Comparison of ENCODE assay signal across 8 mouse cellular contexts in the genomic region with DNA sequence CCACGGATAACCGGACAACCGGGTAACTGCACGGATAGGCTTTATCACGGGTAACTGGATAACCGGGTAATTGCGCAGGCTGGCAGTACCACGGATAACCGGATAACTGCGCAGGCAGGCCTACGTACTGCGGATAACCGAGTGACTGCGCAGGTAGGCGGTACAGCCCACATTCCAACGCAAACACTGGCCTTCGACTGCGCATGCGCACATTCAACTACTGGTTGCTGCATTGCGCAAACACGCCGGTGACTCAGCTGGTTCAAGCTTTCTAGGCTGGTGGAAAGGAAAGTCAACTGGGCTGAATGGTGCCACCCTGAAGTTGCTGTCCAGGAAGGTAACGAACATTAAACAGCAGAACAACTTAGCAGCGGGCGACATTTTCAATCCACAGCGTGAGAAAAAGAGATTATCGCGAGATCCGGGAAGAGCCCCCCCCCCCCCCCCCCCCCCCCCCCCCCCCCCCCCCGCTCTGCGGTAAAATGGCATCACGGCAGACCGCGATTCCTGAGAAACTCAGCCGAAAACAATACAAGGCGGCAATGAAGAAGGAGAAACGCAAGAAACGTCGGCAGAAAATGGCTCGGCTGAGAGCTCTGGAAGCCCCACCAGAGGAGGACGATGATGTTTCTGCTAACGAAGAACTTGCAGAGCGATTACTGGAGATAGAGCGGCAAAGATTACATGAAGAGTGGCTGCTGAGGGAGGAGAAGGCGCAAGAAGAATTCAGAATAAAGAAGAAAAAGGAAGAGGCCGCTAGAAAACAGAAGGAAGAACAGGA. TPM values are rescaled to one million over a fixed set of nuclear protein-coding genes. Genes with fewer than 3 reads are reported as not detected.
DNase-seq lines count a peak whose midpoint lies in the region; ATAC-seq and TF ChIP-seq lines count a peak whose summit lies in the region.

No protein-coding gene starts in this region.

- H3K4me3 ChIP-seq in bone marrow, adult 2 months (replicated peaks; ENCODE audit: control insufficient read depth, low read depth, low read length): peak overlapping the region; percentile 75
- peak overlapping the region; percentile 60 for H3K4me3 ChIP-seq in embryonic facial prominence, embryonic 14.5 days (ENCODE audit: low read depth, low read length)
- H3K4me3 ChIP-seq in heart, adult 2 months: peak overlapping the region; percentile 74
- peak overlapping the region; percentile 84 for H3K4me3 ChIP-seq in kidney, adult 2 months (ENCODE audit: insufficient read depth, low read depth, low read length)
- peak overlapping the region; percentile 54 for H3K4me3 ChIP-seq in limb, embryonic 14.5 days (replicated peaks; ENCODE audit: low read length)
- peak overlapping the region; percentile 49 for H3K4me3 ChIP-seq in midbrain, embryonic 16.5 days (ENCODE audit: low read depth, low read length)
- peak overlapping the region; percentile 71 for H3K4me3 ChIP-seq in spleen, adult 2 months (ENCODE audit: extremely low read depth, insufficient read depth, insufficient read length)

- peaks cover 50% of the 10 kb centered on the region for H3K9me3 ChIP-seq in embryonic facial prominence, embryonic 14.5 days (ENCODE audit: control insufficient read depth, low read length)
- H3K9me3 ChIP-seq in limb, embryonic 14.5 days (ENCODE audit: control insufficient read depth, low read length): peaks cover 39% of the 10 kb centered on the region
- H3K9me3 ChIP-seq in midbrain, embryonic 16.5 days (replicated peaks; ENCODE audit: control insufficient read depth, low read length, poor library complexity, severe bottlenecking): peaks cover 19% of the 10 kb centered on the region; the same call in 1 of the 2 replicates

- ATAC-seq in embryonic facial prominence, embryonic 14.5 days (ENCODE audit: low read depth): peak; percentile 68
- ATAC-seq in limb, embryonic 14.5 days (ENCODE audit: low FRiP score, low read depth): peak; percentile 60
- peak; percentile 79 for ATAC-seq in midbrain, embryonic 16.5 days

- peak; percentile 93 for DNase-seq in 416B (ENCODE audit: low read depth)
- DNase-seq in embryonic facial prominence, embryonic 14.5 days (ENCODE audit: low spot score): peak; percentile 86
- DNase-seq in heart, adult 2 months: peak; percentile 86 to 90
- DNase-seq in kidney, adult 2 months: peak; percentile 93
- peak; percentile 81 for DNase-seq in limb, embryonic 14.5 days (ENCODE audit: low spot score)
- DNase-seq in spleen, adult 2 months (ENCODE audit: low read depth in 1 of 2, low spot score in 2 of 2): peak; percentile 67 to 72

- H3K27ac ChIP-seq in bone marrow, adult 2 months (ENCODE audit: control insufficient read depth, insufficient read depth, low read depth, low read length, poor library complexity): peak overlapping the region; percentile 80
- peak overlapping the region; percentile 85 for H3K27ac ChIP-seq in embryonic facial prominence, embryonic 14.5 days (replicated peaks; ENCODE audit: low read depth, low read length)
- peak overlapping the region; percentile 90 for H3K27ac ChIP-seq in heart, adult 2 months
- peak overlapping the region; percentile 48; the same call in 1 of the 2 replicates for H3K27ac ChIP-seq in kidney, adult 2 months (ENCODE audit: insufficient read depth, low read depth, low read length)
- peak overlapping the region; percentile 76; the same call in 1 of the 2 replicates for H3K27ac ChIP-seq in limb, embryonic 14.5 days (replicated peaks; ENCODE audit: low read depth, low read length)
- peak overlapping the region; percentile 81 for H3K27ac ChIP-seq in midbrain, embryonic 16.5 days (ENCODE audit: low read length)
- peak overlapping the region; percentile 70 for H3K27ac ChIP-seq in spleen, adult 2 months (ENCODE audit: insufficient read depth, low read length)

- peak; percentile 64; the same call in 1 of the 2 replicates for TF ChIP-seq POLR2A in bone marrow, adult 2 months (IDR thresholded peaks at IDR 0.05; ENCODE audit: borderline replicate concordance, control insufficient read depth, low read depth, low read length)
- peak; percentile 83 for TF ChIP-seq POLR2A in heart, adult 2 months (IDR thresholded peaks at IDR 0.05; ENCODE audit: insufficient read depth, low read depth, low read length)
- TF ChIP-seq POLR2A in kidney, adult 2 months (IDR thresholded peaks at IDR 0.05; ENCODE audit: low read depth, low read length): peak; percentile 22
- TF ChIP-seq POLR2A in limb, embryonic 14.5 days (IDR thresholded peaks at IDR 0.05; ENCODE audit: borderline replicate concordance, extremely low read depth, insufficient read depth, insufficient read length): no peak
- TF ChIP-seq POLR2A in spleen, adult 2 months (IDR thresholded peaks at IDR 0.05; ENCODE audit: low read depth, low read length): no peak

- H3K4me2 ChIP-seq in embryonic facial prominence, embryonic 14.5 days (ENCODE audit: low read depth, low read length): peak overlapping the region; percentile 70
- peak overlapping the region; percentile 62 for H3K4me2 ChIP-seq in limb, embryonic 14.5 days (replicated peaks; ENCODE audit: low read depth, low read length, severe bottlenecking)
- peak overlapping the region; percentile 59 for H3K4me2 ChIP-seq in midbrain, embryonic 16.5 days (ENCODE audit: low read length)

- no peak for TF ChIP-seq CTCF in bone marrow, adult 2 months (IDR thresholded peaks at IDR 0.05; ENCODE audit: control insufficient read depth, insufficient read depth, low read length)
- no peak for TF ChIP-seq CTCF in heart, adult 2 months (IDR thresholded peaks at IDR 0.05)
- TF ChIP-seq CTCF in kidney, adult 2 months (conservative IDR thresholded peaks at IDR 0.05; ENCODE audit: insufficient read depth, insufficient read length, low read depth, low read length): no peak
- TF ChIP-seq CTCF in spleen, adult 2 months (IDR thresholded peaks at IDR 0.05; ENCODE audit: extremely low read depth, insufficient read depth, insufficient read length, insufficient replicate concordance): no peak

- WGBS in bone marrow, adult 2 months: 45% methylated on average over 45 of the region's 46 CpGs
- WGBS in embryonic facial prominence, embryonic 14.5 days: 50% methylated on average over 45 of the region's 46 CpGs
- 49% methylated on average over 44 of the region's 46 CpGs for WGBS in heart, adult 2 months
- WGBS in kidney, adult 2 months: 52% methylated on average over 42 of the region's 46 CpGs
- 60% methylated on average over 44 of the region's 46 CpGs for WGBS in limb, embryonic 14.5 days
- 51% methylated on average over 44 of the region's 46 CpGs for WGBS in midbrain, embryonic 16.5 days
- 54% methylated on average over 44 of the region's 46 CpGs for WGBS in spleen, adult 2 months

- peaks cover 51% of the 10 kb centered on the region for H3K36me3 ChIP-seq in embryonic facial prominence, embryonic 14.5 days (ENCODE audit: control insufficient read depth, insufficient read depth, low read length)
- peaks cover 20% of the 10 kb centered on the region for H3K36me3 ChIP-seq in heart, adult 2 months (ENCODE audit: control insufficient read depth, insufficient read depth, low read length)
- no peaks in the 10 kb centered on the region for H3K36me3 ChIP-seq in kidney, adult 2 months (ENCODE audit: control insufficient read depth, insufficient read depth, low read length)
- peaks cover 21% of the 10 kb centered on the region; the same call in 1 of the 2 replicates for H3K36me3 ChIP-seq in limb, embryonic 14.5 days (ENCODE audit: control insufficient read depth, insufficient read depth, low read length)
- H3K36me3 ChIP-seq in midbrain, embryonic 16.5 days (ENCODE audit: control insufficient read depth, insufficient read depth, low read length): peaks cover 7% of the 10 kb centered on the region; the same call in 1 of the 2 replicates
- no peaks in the 10 kb centered on the region; the same call in 1 of the 2 replicates for H3K36me3 ChIP-seq in spleen, adult 2 months (ENCODE audit: control insufficient read depth, insufficient read depth, low read length)

- H3K9ac ChIP-seq in embryonic facial prominence, embryonic 14.5 days (ENCODE audit: low read depth, low read length): peak overlapping the region; percentile 70
- peak overlapping the region; percentile 76 for H3K9ac ChIP-seq in heart, adult 2 months (ENCODE audit: low read depth, low read length)
- peak overlapping the region; percentile 62 for H3K9ac ChIP-seq in limb, embryonic 14.5 days (ENCODE audit: low read depth, low read length, severe bottlenecking)
- peak overlapping the region; percentile 73 for H3K9ac ChIP-seq in midbrain, embryonic 16.5 days (ENCODE audit: low read depth, low read length)

- TF ChIP-seq EP300 in heart, adult 2 months (IDR thresholded peaks at IDR 0.05; ENCODE audit: insufficient read depth, low read depth, low read length): no peak; the same call in 1 of the 2 replicates

- intact Hi-C loops in heart, adult 2 months (cut with DNase I): loop anchor here (5.0 to 10.0 kb wide), 2 partner anchors 191 to 458 kb away; a partner anchor contains a TSS

- no peaks in the 10 kb centered on the region for H3K27me3 ChIP-seq in embryonic facial prominence, embryonic 14.5 days (replicated peaks; ENCODE audit: control insufficient read depth, insufficient read depth, low read length)
- no peaks in the 10 kb centered on the region for H3K27me3 ChIP-seq in heart, adult 2 months (ENCODE audit: control insufficient read depth, insufficient read depth, low read length)
- no peaks in the 10 kb centered on the region for H3K27me3 ChIP-seq in kidney, adult 2 months (replicated peaks; ENCODE audit: control insufficient read depth, insufficient read depth, low read length)
- no peaks in the 10 kb centered on the region for H3K27me3 ChIP-seq in limb, embryonic 14.5 days (ENCODE audit: control insufficient read depth, insufficient read depth, low read length)
- no peaks in the 10 kb centered on the region for H3K27me3 ChIP-seq in midbrain, embryonic 16.5 days (ENCODE audit: control insufficient read depth, insufficient read depth, low read depth, low read length)
- H3K27me3 ChIP-seq in spleen, adult 2 months (ENCODE audit: control insufficient read depth, insufficient read depth, low read length): no peaks in the 10 kb centered on the region

- H3K4me1 ChIP-seq in bone marrow, adult 2 months (ENCODE audit: control insufficient read depth, insufficient read depth, low read length): peaks cover 1% of the 10 kb centered on the region; the same call in 1 of the 2 replicates
- H3K4me1 ChIP-seq in embryonic facial prominence, embryonic 14.5 days (ENCODE audit: control insufficient read depth, insufficient read depth, low read length): no peaks in the 10 kb centered on the region
- peaks cover 3% of the 10 kb centered on the region for H3K4me1 ChIP-seq in heart, adult 2 months (ENCODE audit: control insufficient read depth, insufficient read depth, low read length)
- peaks cover 4% of the 10 kb centered on the region; the same call in 1 of the 2 replicates for H3K4me1 ChIP-seq in kidney, adult 2 months (ENCODE audit: control insufficient read depth, insufficient read depth, low read length)
- peaks cover 14% of the 10 kb centered on the region for H3K4me1 ChIP-seq in limb, embryonic 14.5 days (ENCODE audit: control insufficient read depth, insufficient read depth, low read length)
- peaks cover 29% of the 10 kb centered on the region for H3K4me1 ChIP-seq in midbrain, embryonic 16.5 days (ENCODE audit: control insufficient read depth, insufficient read depth, low read length)
- 0 out of 2 replicates have a peak, but pooled peaks cover 3% of the 10 kb centered on the region for H3K4me1 ChIP-seq in spleen, adult 2 months (ENCODE audit: control insufficient read depth, insufficient read depth, insufficient read length)

- peaks cover 5% of the 10 kb centered on the region; the same call in 1 of the 2 replicates for H3K79me2 ChIP-seq in heart, adult 2 months (replicated peaks; ENCODE audit: control insufficient read depth, insufficient read depth, low read length)

RNA-seq across cellular contexts. Expression of a gene that starts 1.1 kb away (rescaled TPM):
- 31.7 and 34.0 TPM in 2 replicates for polyA plus RNA-seq in bone marrow, adult 2 months (2011; ENCODE audit: insufficient read depth, insufficient read length, low replicate concordance, missing spikeins)
- polyA plus RNA-seq in embryonic facial prominence, embryonic 14.5 days (2014; fragmentation: Nextera tagmentation; extraction: Ambion mirVana): 3.5 and 3.8 TPM in 2 replicates
- total RNA-seq in heart, adult 2 months (2021): 10 to 100 TPM; 15.1 to 22.0 TPM
- 4.6 and 7.2 TPM in 2 replicates for polyA plus RNA-seq in heart, adult 2 months (2012; rRNA removed)
- 5.9 and 6.1 TPM in 2 replicates for polyA plus RNA-seq in kidney, adult 2 months (2012; rRNA removed)
- polyA plus RNA-seq in limb, embryonic 14.5 days (2012; rRNA removed): 4.4 and 8.1 TPM in 2 replicates
- 2.5 and 3.2 TPM in 2 replicates for polyA plus RNA-seq in limb, embryonic 14.5 days (2014; fragmentation: Nextera tagmentation; extraction: Ambion mirVana)
- polyA plus RNA-seq in midbrain, embryonic 16.5 days (2015; fragmentation: Nextera tagmentation; extraction: Ambion mirVana): 6.1 and 7.1 TPM in 2 replicates
- 4.8 and 5.4 TPM in 2 replicates for polyA plus RNA-seq in spleen, adult 2 months (2012; rRNA removed)

RNA-seq across cellular contexts. Expression of a gene that starts 9.0 kb away (rescaled TPM):
- polyA plus RNA-seq in bone marrow, adult 2 months (2011; ENCODE audit: insufficient read depth, insufficient read length, low replicate concordance, missing spikeins): 13.8 and 21.9 TPM in 2 replicates
- 13.6 and 15.0 TPM in 2 replicates for polyA plus RNA-seq in embryonic facial prominence, embryonic 14.5 days (2014; fragmentation: Nextera tagmentation; extraction: Ambion mirVana)
- total RNA-seq in heart, adult 2 months (2021): 1 to 10 TPM; 5.2 to 7.0 TPM
- 2.1 and 8.3 TPM in 2 replicates for polyA plus RNA-seq in heart, adult 2 months (2012; rRNA removed)
- 1.4 and 1.7 TPM in 2 replicates for polyA plus RNA-seq in kidney, adult 2 months (2012; rRNA removed)
- 1.9 and 2.4 TPM in 2 replicates for polyA plus RNA-seq in limb, embryonic 14.5 days (2012; rRNA removed)
- 10.4 and 12.2 TPM in 2 replicates for polyA plus RNA-seq in limb, embryonic 14.5 days (2014; fragmentation: Nextera tagmentation; extraction: Ambion mirVana)
- polyA plus RNA-seq in midbrain, embryonic 16.5 days (2015; fragmentation: Nextera tagmentation; extraction: Ambion mirVana): 2.9 and 5.7 TPM in 2 replicates
- polyA plus RNA-seq in spleen, adult 2 months (2012; rRNA removed): 0.05 TPM in 1 of 2 replicates, not detected in the other

RNA-seq across cellular contexts. Expression of a gene that starts 9.2 kb away (rescaled TPM):
- polyA plus RNA-seq in bone marrow, adult 2 months (2011; ENCODE audit: insufficient read depth, insufficient read length, low replicate concordance, missing spikeins): 27.6 and 51.1 TPM in 2 replicates
- 374 and 376 TPM in 2 replicates for polyA plus RNA-seq in embryonic facial prominence, embryonic 14.5 days (2014; fragmentation: Nextera tagmentation; extraction: Ambion mirVana)
- 100 to 1,000 TPM; 138 to 158 TPM for total RNA-seq in heart, adult 2 months (2021)
- polyA plus RNA-seq in heart, adult 2 months (2012; rRNA removed): 26.7 and 40.1 TPM in 2 replicates
- 23.5 and 35.7 TPM in 2 replicates for polyA plus RNA-seq in kidney, adult 2 months (2012; rRNA removed)
- polyA plus RNA-seq in limb, embryonic 14.5 days (2012; rRNA removed): 45.1 and 89.7 TPM in 2 replicates
- 367 and 372 TPM in 2 replicates for polyA plus RNA-seq in limb, embryonic 14.5 days (2014; fragmentation: Nextera tagmentation; extraction: Ambion mirVana)
- 248 and 268 TPM in 2 replicates for polyA plus RNA-seq in midbrain, embryonic 16.5 days (2015; fragmentation: Nextera tagmentation; extraction: Ambion mirVana)
- 4.2 and 5.4 TPM in 2 replicates for polyA plus RNA-seq in spleen, adult 2 months (2012; rRNA removed)

RNA-seq across cellular contexts. Expression of a gene that starts 17.4 kb away (rescaled TPM):
- 60.8 and 121 TPM in 2 replicates for polyA plus RNA-seq in bone marrow, adult 2 months (2011; ENCODE audit: insufficient read depth, insufficient read length, low replicate concordance, missing spikeins)
- polyA plus RNA-seq in embryonic facial prominence, embryonic 14.5 days (2014; fragmentation: Nextera tagmentation; extraction: Ambion mirVana): 267 and 291 TPM in 2 replicates
- 100 to 1,000 TPM; 114 to 129 TPM for total RNA-seq in heart, adult 2 months (2021)
- 54.2 and 72.3 TPM in 2 replicates for polyA plus RNA-seq in heart, adult 2 months (2012; rRNA removed)
- 109 and 148 TPM in 2 replicates for polyA plus RNA-seq in kidney, adult 2 months (2012; rRNA removed)
- polyA plus RNA-seq in limb, embryonic 14.5 days (2012; rRNA removed): 114 and 153 TPM in 2 replicates
- 267 and 270 TPM in 2 replicates for polyA plus RNA-seq in limb, embryonic 14.5 days (2014; fragmentation: Nextera tagmentation; extraction: Ambion mirVana)
- polyA plus RNA-seq in midbrain, embryonic 16.5 days (2015; fragmentation: Nextera tagmentation; extraction: Ambion mirVana): 276 and 291 TPM in 2 replicates
- 155 and 159 TPM in 2 replicates for polyA plus RNA-seq in spleen, adult 2 months (2012; rRNA removed)

RNA-seq across cellular contexts. Expression of a gene that starts 34.4 kb away (rescaled TPM):
- polyA plus RNA-seq in bone marrow, adult 2 months (2011; ENCODE audit: insufficient read depth, insufficient read length, low replicate concordance, missing spikeins): 2.1 and 6.9 TPM in 2 replicates
- 6.7 and 11.8 TPM in 2 replicates for polyA plus RNA-seq in embryonic facial prominence, embryonic 14.5 days (2014; fragmentation: Nextera tagmentation; extraction: Ambion mirVana)
- total RNA-seq in heart, adult 2 months (2021): 1 to 10 TPM; 1.9 to 2.3 TPM
- polyA plus RNA-seq in heart, adult 2 months (2012; rRNA removed): 1.2 and 1.3 TPM in 2 replicates
- 2.5 and 4.0 TPM in 2 replicates for polyA plus RNA-seq in kidney, adult 2 months (2012; rRNA removed)
- polyA plus RNA-seq in limb, embryonic 14.5 days (2012; rRNA removed): 3.2 and 4.4 TPM in 2 replicates
- polyA plus RNA-seq in limb, embryonic 14.5 days (2014; fragmentation: Nextera tagmentation; extraction: Ambion mirVana): 2.3 and 5.8 TPM in 2 replicates
- 5.4 and 6.7 TPM in 2 replicates for polyA plus RNA-seq in midbrain, embryonic 16.5 days (2015; fragmentation: Nextera tagmentation; extraction: Ambion mirVana)
- 0.20 and 0.41 TPM in 2 replicates for polyA plus RNA-seq in spleen, adult 2 months (2012; rRNA removed)

Comparison
In these comparisons a context has a peak if more than half of its experiments do, and no peak if none do; other contexts are left out.
1. Peak in every context shown above with its lines: DNase-seq, ATAC-seq, H3K4me3 ChIP-seq and H3K27ac ChIP-seq.
2. POLR2A ChIP-seq: peak in bone marrow, adult 2 months (single experiment), heart, adult 2 months (single experiment) and kidney, adult 2 months (single experiment); none in limb, embryonic 14.5 days (single experiment) and spleen, adult 2 months (single experiment).